ENCODE assay signal across 8 mouse cellular contexts in genomic region chr5:36323526-36323925, GRCm38 (mm10).
DNase-seq lines count a peak whose midpoint lies in the region; ATAC-seq and TF ChIP-seq lines count a peak whose summit lies in the region.

No protein-coding gene starts in this region.

- ATAC-seq in frontal cortex, adult (ENCODE audit: low TSS enrichment) = peak; percentile 68

- peak; percentile 47 for DNase-seq in ES-CJ7 (ENCODE audit: low read depth, low spot score)
- peak; percentile 23 to 33 for DNase-seq in cerebellum, adult 2 months
- peak; percentile 82 for DNase-seq in hindbrain, embryonic 10.5 days (ENCODE audit: low spot score)
- peak; percentile 58 for DNase-seq in layer of hippocampus, adult 9-11 months
- peak; percentile 89 for DNase-seq in lung, postnatal 10 days
- DNase-seq in retina, adult 2 months (ENCODE audit: low read depth, low spot score) = peak; percentile 23
- peak; percentile 84 for DNase-seq in thymus, postnatal 14 days

- no peaks in the 10 kb centered on the region for H3K9me3 ChIP-seq in hindbrain, embryonic 10.5 days

- no peak overlapping the region for H3K4me3 ChIP-seq in cerebellum, adult 2 months (replicated peaks; ENCODE audit: insufficient read depth, low read depth, low read length)
- no peak overlapping the region for H3K4me3 ChIP-seq in hindbrain, embryonic 10.5 days

- no peak for TF ChIP-seq POLR2A in cerebellum, adult 2 months (IDR thresholded peaks at IDR 0.05; ENCODE audit: borderline replicate concordance, insufficient read depth, low read length)

- no peaks in the 10 kb centered on the region; the same call in none of the 2 replicates for H3K4me1 ChIP-seq in cerebellum, adult 2 months (ENCODE audit: control insufficient read depth, insufficient read depth, low read length)
- H3K4me1 ChIP-seq in hindbrain, embryonic 10.5 days (replicated peaks) = peaks cover 43% of the 10 kb centered on the region

- no peaks in the 10 kb centered on the region for H3K36me3 ChIP-seq in hindbrain, embryonic 10.5 days

- peak; percentile 46; the same call in 1 of the 2 replicates for TF ChIP-seq CTCF in cerebellum, adult 2 months (IDR thresholded peaks at IDR 0.05; ENCODE audit: borderline replicate concordance, insufficient read depth, low read depth, low read length)

- H3K27me3 ChIP-seq in cerebellum, adult 2 months (ENCODE audit: control insufficient read depth, insufficient read depth, low read length) = no peaks in the 10 kb centered on the region
- peaks cover 14% of the 10 kb centered on the region; the same call in 1 of the 2 replicates for H3K27me3 ChIP-seq in hindbrain, embryonic 10.5 days (ENCODE audit: insufficient read depth, poor library complexity, severe bottlenecking)

- no peak overlapping the region for H3K27ac ChIP-seq in cerebellum, adult 2 months (ENCODE audit: insufficient read depth, low read length)
- peak overlapping the region; percentile 74; the same call in 1 of the 2 replicates for H3K27ac ChIP-seq in hindbrain, embryonic 10.5 days

- 3% methylated on average over 2 of the region's 2 CpGs for WGBS in cerebellum, adult 2 months
- WGBS in hindbrain, embryonic 10.5 days = 2% methylated on average over 2 of the region's 2 CpGs

Comparison
In these comparisons a context has a peak if more than half of its experiments do, and no peak if none do; other contexts are left out.
1. DNase-seq: peak in every context shown above with its lines; median percentile 89 in lung, postnatal 10 days; 84 in thymus, postnatal 14 days; 82 in hindbrain, embryonic 10.5 days; 58 in layer of hippocampus, adult 9-11 months; 47 in ES-CJ7; 28 in cerebellum, adult 2 months; 23 in retina, adult 2 months.